Mouse (Mus musculus) stomach, postnatal 0 days (tissue): Measurements from ENCODE around the gene Gal3st1.

ENCODE experiments used
- CTCF ChIP-seq: IDR thresholded peaks from 2 replicates; pipeline ENCODE4 v1.5.1; 2016; ENCODE audit warnings: antibody characterized with exemption, low read depth, mild to moderate bottlenecking, moderate library complexity
- EP300 ChIP-seq: optimal IDR thresholded peaks from 2 replicates; pipeline ENCODE3; 2016; ENCODE audit warnings: antibody characterized with exemption

- TF ChIP-seq CTCF (no peak), EP300 (no peak)
Observed at GRCm38 (mm10) chr11:3993132-3993531, 9.7 kb downstream of the Gal3st1 start.
